Mouse (Mus musculus) neural tube, embryonic 11.5 days (tissue): ENCODE measurements around the gene Pramef25. TPM values are rescaled to one million over a fixed set of nuclear protein-coding genes. Genes with fewer than 3 reads are reported as not detected.
"Not testable (repeated sequence)": the region's sequence is repeated elsewhere in the genome, so short reads cannot be mapped to it uniquely, and the experiment has no call there.

Experiments
- ATAC-seq: fragments of 200-750 bp; cut with Nextera tagmentation; 2 replicates; pipeline ENCODE4 v1.8.0; 2017; ENCODE audit warnings: moderate number of reproducible peaks, mild to moderate bottlenecking, moderate TSS enrichment, moderate library complexity; ENCODE audit not compliant: insufficient read depth, low FRiP score, low TSS enrichment
- DNase-seq: peaks from one replicate; pipeline ENCODE4 v3.0.0-alpha.2; 2015; ENCODE audit warnings: low spot score
- H3K27ac ChIP-seq: fragments of 300-500 bp; sonication (generic); 2 replicates; pipeline ENCODE4 v1.5.1; 2014; ENCODE audit warnings: low read depth, mild to moderate bottlenecking, low read length
- H3K27me3 ChIP-seq: fragments of 300-500 bp; sonication (generic); 2 replicates; pipeline ENCODE4 v1.6.1; 2014; ENCODE audit warnings: mild to moderate bottlenecking, low read length, mixed read lengths; ENCODE audit not compliant: control insufficient read depth, insufficient read depth
- H3K36me3 ChIP-seq: fragments of 300-500 bp; sonication (generic); 2 replicates; pipeline ENCODE4 v1.6.1; 2014; ENCODE audit warnings: mild to moderate bottlenecking, low read length, moderate library complexity, mixed read lengths; ENCODE audit not compliant: control insufficient read depth, insufficient read depth
- H3K4me1 ChIP-seq: fragments of 300-500 bp; sonication (generic); 2 replicates; pipeline ENCODE4 v1.6.1; 2014; ENCODE audit warnings: low read length, mixed read lengths; ENCODE audit not compliant: control insufficient read depth, insufficient read depth
- H3K4me2 ChIP-seq: fragments of 300-500 bp; sonication (generic); 2 replicates; pipeline ENCODE4 v1.6.1; 2014; ENCODE audit warnings: low read depth, mild to moderate bottlenecking, moderate library complexity
- H3K4me3 ChIP-seq: fragments of 300-500 bp; sonication (generic); 2 replicates; pipeline ENCODE4 v1.5.1; 2014; ENCODE audit warnings: low read depth, low read length
- H3K9ac ChIP-seq: fragments of 300-500 bp; sonication (generic); 2 replicates; pipeline ENCODE4 v1.6.1; 2014; ENCODE audit warnings: mild to moderate bottlenecking, low read length
- H3K9me3 ChIP-seq: fragments of 300-500 bp; sonication (generic); 2 replicates; pipeline ENCODE4 v1.6.1; 2016; ENCODE audit warnings: low read length; ENCODE audit not compliant: control insufficient read depth
- WGBS: fragments of 180-500 bp; shearing (Covaris S2); extraction: QIAGEN DNeasy Blood & Tissue Kit; methylation state at CpG from one replicate; pipeline ENCODE4 v1.1.7; 2014; 5-methylcytosine and 5-hydroxymethylcytosine counted together
- polyA plus RNA-seq: library from polyadenylated mRNA; unstranded; fragments of >200 nt; fragmentation: Nextera tagmentation; extraction: Ambion mirVana; gene quantifications from 2 replicates; pipeline ENCODE4 v1.2.1, GENCODE M21; 2014

The Pramef25 gene
- polyA plus RNA-seq = not detected in 2 replicates

- not testable (repeated sequence) for H3K9me3 ChIP-seq, DNase-seq, H3K4me3 ChIP-seq, H3K27ac ChIP-seq, H3K9ac ChIP-seq, H3K27me3 ChIP-seq, H3K36me3 ChIP-seq, H3K4me2 ChIP-seq, H3K4me1 ChIP-seq, ATAC-seq
- 82% methylated on average over 1 of the region's 1 CpGs for WGBS
Observed at GRCm38 (mm10) chr4:143950916-143951315, at the start of gene Pramef25. Gene Pramef25, minus strand, starts transcription at chr4:143951016.

GRCm38 (mm10) chr4:143994269-143994668 is 43.5 kb upstream of the Pramef25 start, which contains the start of gene Pramef17:
Gene Pramef17, minus strand, starts transcription at chr4:143994369.
- not testable (repeated sequence) for H3K9me3 ChIP-seq, H3K4me1 ChIP-seq, DNase-seq, H3K4me2 ChIP-seq, H3K27ac ChIP-seq, H3K27me3 ChIP-seq, H3K36me3 ChIP-seq, H3K9ac ChIP-seq, ATAC-seq, H3K4me3 ChIP-seq
- 72% methylated on average over 3 of the region's 3 CpGs for WGBS

- not testable (repeated sequence) for H3K4me1 ChIP-seq, H3K36me3 ChIP-seq, H3K9me3 ChIP-seq, H3K4me3 ChIP-seq, ATAC-seq, H3K27me3 ChIP-seq, H3K27ac ChIP-seq, H3K9ac ChIP-seq, DNase-seq, H3K4me2 ChIP-seq
- 92% methylated on average over 12 of the region's 17 CpGs for WGBS
Observed at GRCm38 (mm10) chr4:143988126-143988525, 37.3 kb upstream of the Pramef25 start.

- not testable (repeated sequence) for H3K9ac ChIP-seq, DNase-seq, H3K4me2 ChIP-seq, H3K36me3 ChIP-seq, H3K27me3 ChIP-seq, H3K4me1 ChIP-seq, H3K4me3 ChIP-seq, H3K9me3 ChIP-seq, H3K27ac ChIP-seq, ATAC-seq
- WGBS = 92% methylated on average over 8 of the region's 17 CpGs
Observed at GRCm38 (mm10) chr4:143987475-143987941, 36.7 kb upstream of the Pramef25 start.

GRCm38 (mm10) chr4:143985733-143986132 is 34.9 kb upstream of the Pramef25 start:
- H3K4me3 ChIP-seq, DNase-seq: not testable (repeated sequence)
- 100% methylated on average over 2 of the region's 9 CpGs for WGBS

GRCm38 (mm10) chr4:143985165-143985564 is 34.3 kb upstream of the Pramef25 start:
- not testable (repeated sequence) for H3K27me3 ChIP-seq, ATAC-seq, H3K27ac ChIP-seq, H3K9me3 ChIP-seq, H3K4me1 ChIP-seq, H3K36me3 ChIP-seq, H3K4me3 ChIP-seq, DNase-seq, H3K9ac ChIP-seq, H3K4me2 ChIP-seq
- WGBS = no CpG with 5 or more reads among the region's 7 CpGs

More at GRCm38 (mm10) chr4:143985733-143986132, 34.9 kb upstream of the Pramef25 start:
- not testable (repeated sequence) for H3K9ac ChIP-seq, H3K27me3 ChIP-seq, H3K4me2 ChIP-seq, H3K27ac ChIP-seq, H3K36me3 ChIP-seq, H3K4me1 ChIP-seq, ATAC-seq, H3K9me3 ChIP-seq

GRCm38 (mm10) chr4:143983446-143983845 is 32.6 kb upstream of the Pramef25 start:
- not testable (repeated sequence) for H3K4me1 ChIP-seq, DNase-seq, H3K9ac ChIP-seq, H3K9me3 ChIP-seq, H3K36me3 ChIP-seq, H3K27ac ChIP-seq, H3K27me3 ChIP-seq, H3K4me2 ChIP-seq, H3K4me3 ChIP-seq, ATAC-seq
- WGBS = no CpG with 5 or more reads among the region's 1 CpGs

GRCm38 (mm10) chr4:143966850-143967249 is 16.0 kb upstream of the Pramef25 start, which contains the start of gene Gm13101:
Gene Gm13101, minus strand, starts transcription at chr4:143966950.
- not testable (repeated sequence) for H3K27me3 ChIP-seq, H3K9me3 ChIP-seq, H3K4me1 ChIP-seq

GRCm38 (mm10) chr4:143900280-143900679 is 50.5 kb downstream of the Pramef25 start, which contains the start of gene Pramef6:
Gene Pramef6, minus strand, starts transcription at chr4:143900380.
- WGBS = 91% methylated on average over 1 of the region's 1 CpGs
- not testable (repeated sequence) for H3K4me2 ChIP-seq, H3K4me3 ChIP-seq, H3K36me3 ChIP-seq, H3K27ac ChIP-seq, DNase-seq, H3K4me1 ChIP-seq, H3K9me3 ChIP-seq, H3K27me3 ChIP-seq, ATAC-seq, H3K9ac ChIP-seq

More at GRCm38 (mm10) chr4:143966850-143967249, 16.0 kb upstream of the Pramef25 start, which contains the start of gene Gm13101:
- not testable (repeated sequence) for H3K9ac ChIP-seq, H3K36me3 ChIP-seq, H3K4me2 ChIP-seq, H3K4me3 ChIP-seq, DNase-seq, H3K27ac ChIP-seq, ATAC-seq
- 51% methylated on average over 2 of the region's 2 CpGs for WGBS
